Mouse (Mus musculus): ENCODE measurements at regions not wholly inside any gene's neighbourhood (a gene's known extent, or its start where the extent isn't known, plus 50 kb on each side); places are given as distances from the start of the nearest gene placed in this dataset.

DNA sequence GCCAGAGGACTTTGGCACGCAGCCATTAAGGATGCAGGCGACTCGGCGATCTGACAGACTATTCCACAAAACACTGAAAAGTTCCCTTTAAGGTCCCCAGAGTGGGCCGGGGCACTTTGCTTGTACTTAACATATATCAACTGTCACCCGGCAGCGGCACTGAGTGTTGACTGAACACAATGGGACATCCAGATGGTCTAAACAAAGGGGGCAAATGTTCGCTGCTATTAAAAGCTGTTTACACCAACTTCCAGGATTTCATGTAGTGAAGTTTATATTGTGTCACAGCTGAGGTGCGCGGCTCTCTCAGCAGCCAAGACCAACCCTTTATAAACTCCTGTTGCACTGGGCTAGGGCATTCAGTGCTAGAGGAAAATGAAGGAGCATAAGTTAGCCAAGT lies 157.6 kb downstream of the Zfp281 start:
- no peak overlapping the region for H3K4me3 ChIP-seq (ENCODE audit: control insufficient read depth in 1 of 2, insufficient read depth in 1 of 2, low read depth in 2 of 2, low read length in 2 of 2)

DNA sequence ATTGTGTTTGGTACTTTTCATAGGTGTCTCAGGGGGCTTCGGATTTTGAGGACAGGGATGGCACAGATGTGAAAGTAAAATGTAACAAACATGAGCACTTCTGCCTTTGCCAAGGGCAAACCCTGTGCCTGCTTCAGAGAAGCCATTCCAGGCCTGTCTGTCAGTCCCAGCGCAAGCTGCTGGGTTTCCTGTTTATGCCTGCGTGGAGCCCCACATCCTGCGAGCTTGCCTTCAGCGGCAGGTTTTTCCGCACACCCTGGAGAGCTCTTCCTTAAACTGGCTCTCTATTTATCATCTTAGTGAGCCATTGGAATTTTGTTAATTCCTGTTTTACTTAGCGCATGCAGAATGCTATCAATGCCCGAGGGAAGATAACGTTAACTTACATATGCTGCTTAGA lies 159.5 kb downstream of the Zfp281 start:
- TF ChIP-seq MAZ (IDR thresholded peaks at IDR 0.05; ENCODE audit: low read depth, low read length) (no peak), MYC (IDR thresholded peaks at IDR 0.05; ENCODE audit: low read depth, low read length) (no peak), MEF2A (IDR thresholded peaks at IDR 0.05; ENCODE audit: extremely low read depth, insufficient replicate concordance, low read depth, low read length, poor library complexity, severe bottlenecking) (no peak), HCFC1 (IDR thresholded peaks at IDR 0.05; ENCODE audit: low read depth, low read length) (no peak), KAT2A (conservative IDR thresholded peaks at IDR 0.05; ENCODE audit: low read depth, low read length) (no peak), EP300 (IDR thresholded peaks at IDR 0.05; ENCODE audit: low read depth in 1 of 2, low read length in 2 of 2) (no peak), MYB (IDR thresholded peaks at IDR 0.05; ENCODE audit: low read depth, low read length) (no peak), ETS1 (IDR thresholded peaks at IDR 0.05; ENCODE audit: low read depth, low read length) (no peak), USF1 (IDR thresholded peaks at IDR 0.05; ENCODE audit: low read depth, low read length) (no peak), POLR2AphosphoS5 (IDR thresholded peaks at IDR 0.05; ENCODE audit: borderline replicate concordance, low read depth, low read length) (no peak), E2F4 (IDR thresholded peaks at IDR 0.05; ENCODE audit: borderline replicate concordance, low read depth, low read length) (no peak)
- H3K27ac ChIP-seq (ENCODE audit: control insufficient read depth, low read depth, low read length): no peak overlapping the region
- no peaks in the 10 kb centered on the region for H3K79me2 ChIP-seq (ENCODE audit: control insufficient read depth, insufficient read depth, low read length, poor library complexity)
- H3K4me1 ChIP-seq (ENCODE audit: control insufficient read depth in 1 of 2, insufficient read depth in 2 of 2, low read length in 2 of 2): no peaks in the 10 kb centered on the region
- H3K36me3 ChIP-seq (ENCODE audit: control insufficient read depth in 1 of 2, insufficient read depth in 2 of 2, low read length in 2 of 2): no peaks in the 10 kb centered on the region
- H3K27me3 ChIP-seq (ENCODE audit: control insufficient read depth in 1 of 2, insufficient read depth in 2 of 2, low read length in 2 of 2): no peaks in the 10 kb centered on the region
- H3K9me3 ChIP-seq (replicated peaks; ENCODE audit: insufficient read depth, low read length): no peaks in the 10 kb centered on the region
- H3K9ac ChIP-seq (ENCODE audit: control insufficient read depth, low read depth, low read length, poor library complexity, severe bottlenecking): no peak overlapping the region
- no peak for DNase-seq (ENCODE audit: low read depth, low spot score)
- H3K4me3 ChIP-seq (ENCODE audit: control insufficient read depth in 1 of 2, insufficient read depth in 1 of 2, low read depth in 2 of 2, low read length in 2 of 2): no peak overlapping the region

More for the DNA sequence above, 157.6 kb downstream of the Zfp281 start:
- TF ChIP-seq E2F4 (IDR thresholded peaks at IDR 0.05; ENCODE audit: borderline replicate concordance, low read depth, low read length) (no peak), MAFK (IDR thresholded peaks at IDR 0.05; ENCODE audit: borderline replicate concordance, low read depth, low read length) (no peak), RCOR1 (IDR thresholded peaks at IDR 0.05; ENCODE audit: low read depth, low read length) (no peak), USF2 (IDR thresholded peaks at IDR 0.05; ENCODE audit: borderline replicate concordance in 1 of 2, insufficient read depth in 1 of 2, low read depth in 1 of 2, low read length in 2 of 2) (no peak), BHLHE40 (IDR thresholded peaks at IDR 0.05; ENCODE audit: borderline replicate concordance, low read depth, low read length) (no peak), CHD2 (IDR thresholded peaks at IDR 0.05; ENCODE audit: low read length) (no peak), USF1 (IDR thresholded peaks at IDR 0.05; ENCODE audit: low read depth, low read length) (no peak), CHD1 (IDR thresholded peaks at IDR 0.05; ENCODE audit: low read depth, low read length) (no peak), HCFC1 (IDR thresholded peaks at IDR 0.05; ENCODE audit: low read depth, low read length) (no peak)
- Histone ChIP-seq H3K9ac (ENCODE audit: control insufficient read depth, low read depth, low read length, poor library complexity, severe bottlenecking) (no peak overlapping the region), H3K4me1 (ENCODE audit: control insufficient read depth in 1 of 2, insufficient read depth in 2 of 2, low read length in 2 of 2) (no peaks in the 10 kb centered on the region), H3K27me3 (ENCODE audit: control insufficient read depth in 1 of 2, insufficient read depth in 2 of 2, low read length in 2 of 2) (no peaks in the 10 kb centered on the region), H3K36me3 (ENCODE audit: control insufficient read depth in 1 of 2, insufficient read depth in 2 of 2, low read length in 2 of 2) (no peaks in the 10 kb centered on the region), H3K27ac (ENCODE audit: control insufficient read depth, low read depth, low read length) (no peak overlapping the region), H3K9me3 (replicated peaks; ENCODE audit: insufficient read depth, low read length) (no peaks in the 10 kb centered on the region), H3K79me2 (ENCODE audit: control insufficient read depth, insufficient read depth, low read length, poor library complexity) (no peaks in the 10 kb centered on the region)
- DNase-seq (ENCODE audit: low read depth, low spot score): no peak
